Mouse (Mus musculus): ENCODE data around the gene Strap.

GRCm38 (mm10) chr6:137688079-137688478, 46.8 kb upstream of the Strap start:
- TF ChIP-seq POLR2A (IDR thresholded peaks at IDR 0.05; ENCODE audit: low read depth, low read length) (no peak), MYC (IDR thresholded peaks at IDR 0.05; ENCODE audit: low read depth, low read length) (no peak)

Data from CH12.LX (cell line).